Mouse (Mus musculus): ENCODE results near the gene Rprd1b. TPM values are rescaled to one million over a fixed set of nuclear protein-coding genes. Genes with fewer than 3 reads are reported as not detected.

Rprd1b gene
- polyA plus RNA-seq, 1 experiment: 11.7 TPM

- no peaks in the 10 kb centered on the region for H3K4me1 ChIP-seq (ENCODE audit: control insufficient read depth, insufficient read depth, insufficient read length, low read length)
- H3K4me3 ChIP-seq (ENCODE audit: insufficient read depth, low read depth, low read length): no peak overlapping the region
- H3K27ac ChIP-seq (replicated peaks; ENCODE audit: low read depth, low read length): no peak overlapping the region
These were observed 30.2 kb downstream of the Rprd1b start for GRCm38 (mm10) chr2:158058534-158058933.

- Histone ChIP-seq H3K27ac (replicated peaks; ENCODE audit: low read depth, low read length) (no peak overlapping the region), H3K4me1 (ENCODE audit: control insufficient read depth, insufficient read depth, insufficient read length, low read length) (no peaks in the 10 kb centered on the region), H3K4me3 (ENCODE audit: insufficient read depth, low read depth, low read length) (no peak overlapping the region)
These were observed 31.4 kb downstream of the Rprd1b start for GRCm38 (mm10) chr2:158059666-158060105.

GRCm38 (mm10) chr2:158063036-158063435 is 34.7 kb downstream of the Rprd1b start:
- Histone ChIP-seq H3K27ac (replicated peaks; ENCODE audit: low read depth, low read length) (no peak overlapping the region), H3K4me3 (ENCODE audit: insufficient read depth, low read depth, low read length) (no peak overlapping the region), H3K4me1 (ENCODE audit: control insufficient read depth, insufficient read depth, insufficient read length, low read length) (no peaks in the 10 kb centered on the region)

- no peak overlapping the region for H3K27ac ChIP-seq (replicated peaks; ENCODE audit: low read depth, low read length)
- H3K4me1 ChIP-seq (ENCODE audit: control insufficient read depth, insufficient read depth, insufficient read length, low read length): no peaks in the 10 kb centered on the region
- H3K4me3 ChIP-seq (ENCODE audit: insufficient read depth, low read depth, low read length): no peak overlapping the region
These were observed 36.3 kb downstream of the Rprd1b start for GRCm38 (mm10) chr2:158064571-158065048.

GRCm38 (mm10) chr2:158065064-158065463 is 36.8 kb downstream of the Rprd1b start:
- Histone ChIP-seq H3K4me1 (ENCODE audit: control insufficient read depth, insufficient read depth, insufficient read length, low read length) (no peaks in the 10 kb centered on the region), H3K27ac (replicated peaks; ENCODE audit: low read depth, low read length) (no peak overlapping the region)

GRCm38 (mm10) chr2:158066456-158066855 is 38.2 kb downstream of the Rprd1b start:
- H3K27ac ChIP-seq (replicated peaks; ENCODE audit: low read depth, low read length): no peak overlapping the region
- H3K4me1 ChIP-seq (ENCODE audit: control insufficient read depth, insufficient read depth, insufficient read length, low read length): peaks cover 6% of the 10 kb centered on the region; the same call in 1 of the 2 replicates
- H3K4me3 ChIP-seq (ENCODE audit: insufficient read depth, low read depth, low read length): no peak overlapping the region

More at GRCm38 (mm10) chr2:158065064-158065463, 36.8 kb downstream of the Rprd1b start:
- no peak overlapping the region for H3K4me3 ChIP-seq (ENCODE audit: insufficient read depth, low read depth, low read length)

- H3K4me1 ChIP-seq (ENCODE audit: control insufficient read depth, insufficient read depth, insufficient read length, low read length): peaks cover 11% of the 10 kb centered on the region; the same call in 1 of the 2 replicates
These were observed 39.0 kb downstream of the Rprd1b start for GRCm38 (mm10) chr2:158067260-158067824.

GRCm38 (mm10) chr2:158068444-158068971 is 40.2 kb downstream of the Rprd1b start:
- no peak overlapping the region for H3K4me3 ChIP-seq (ENCODE audit: insufficient read depth, low read depth, low read length)
- peaks cover 11% of the 10 kb centered on the region; the same call in 1 of the 2 replicates for H3K4me1 ChIP-seq (ENCODE audit: control insufficient read depth, insufficient read depth, insufficient read length, low read length)
- H3K27ac ChIP-seq (replicated peaks; ENCODE audit: low read depth, low read length): no peak overlapping the region

More at GRCm38 (mm10) chr2:158067260-158067824, 39.0 kb downstream of the Rprd1b start:
- H3K4me3 ChIP-seq (ENCODE audit: insufficient read depth, low read depth, low read length): no peak overlapping the region
- H3K27ac ChIP-seq (replicated peaks; ENCODE audit: low read depth, low read length): no peak overlapping the region

GRCm38 (mm10) chr2:158070885-158071632 is 42.8 kb downstream of the Rprd1b start:
- Histone ChIP-seq H3K4me3 (ENCODE audit: insufficient read depth, low read depth, low read length) (no peak overlapping the region), H3K27ac (replicated peaks; ENCODE audit: low read depth, low read length) (peak overlapping the region; percentile 7), H3K4me1 (ENCODE audit: control insufficient read depth, insufficient read depth, insufficient read length, low read length) (peaks cover 11% of the 10 kb centered on the region; the same call in 1 of the 2 replicates)

GRCm38 (mm10) chr2:158071633-158071995 is 43.3 kb downstream of the Rprd1b start:
- H3K27ac ChIP-seq (replicated peaks; ENCODE audit: low read depth, low read length): peak overlapping the region; percentile 7; the same call in 1 of the 2 replicates
- no peak overlapping the region for H3K4me3 ChIP-seq (ENCODE audit: insufficient read depth, low read depth, low read length)
- H3K4me1 ChIP-seq (ENCODE audit: control insufficient read depth, insufficient read depth, insufficient read length, low read length): peaks cover 11% of the 10 kb centered on the region; the same call in 1 of the 2 replicates

GRCm38 (mm10) chr2:158074835-158075234 is 46.5 kb downstream of the Rprd1b start:
- Histone ChIP-seq H3K27ac (replicated peaks; ENCODE audit: low read depth, low read length) (no peak overlapping the region), H3K4me3 (ENCODE audit: insufficient read depth, low read depth, low read length) (no peak overlapping the region), H3K4me1 (ENCODE audit: control insufficient read depth, insufficient read depth, insufficient read length, low read length) (peaks cover 11% of the 10 kb centered on the region; the same call in 1 of the 2 replicates)

GRCm38 (mm10) chr2:158076690-158077089 is 48.4 kb downstream of the Rprd1b start:
- H3K27ac ChIP-seq (replicated peaks; ENCODE audit: low read depth, low read length): no peak overlapping the region
- H3K4me1 ChIP-seq (ENCODE audit: control insufficient read depth, insufficient read depth, insufficient read length, low read length): peaks cover 3% of the 10 kb centered on the region; the same call in 1 of the 2 replicates
- no peak overlapping the region for H3K4me3 ChIP-seq (ENCODE audit: insufficient read depth, low read depth, low read length)

GRCm38 (mm10) chr2:158077981-158078380 is 49.7 kb downstream of the Rprd1b start:
- Histone ChIP-seq H3K27ac (replicated peaks; ENCODE audit: low read depth, low read length) (0 out of 2 replicates have a peak overlapping the region, but pooled peaks have one; percentile 0), H3K4me1 (ENCODE audit: control insufficient read depth, insufficient read depth, insufficient read length, low read length) (no peaks in the 10 kb centered on the region), H3K4me3 (ENCODE audit: insufficient read depth, low read depth, low read length) (no peak overlapping the region)

GRCm38 (mm10) chr2:158078971-158079370 is 50.7 kb downstream of the Rprd1b start:
- H3K4me3 ChIP-seq (ENCODE audit: insufficient read depth, low read depth, low read length): no peak overlapping the region
- H3K4me1 ChIP-seq (ENCODE audit: control insufficient read depth, insufficient read depth, insufficient read length, low read length): no peaks in the 10 kb centered on the region
- H3K27ac ChIP-seq (replicated peaks; ENCODE audit: low read depth, low read length): no peak overlapping the region

GRCm38 (mm10) chr2:158079843-158080395 is 51.6 kb downstream of the Rprd1b start:
- no peak overlapping the region for H3K27ac ChIP-seq (replicated peaks; ENCODE audit: low read depth, low read length)
- no peaks in the 10 kb centered on the region for H3K4me1 ChIP-seq (ENCODE audit: control insufficient read depth, insufficient read depth, insufficient read length, low read length)
- no peak overlapping the region for H3K4me3 ChIP-seq (ENCODE audit: insufficient read depth, low read depth, low read length)

All from brown adipose tissue, adult 24 weeks (tissue).